Mouse (Mus musculus): ENCODE data around the gene 4931406C07Rik.
"Not testable (repeated sequence)": the region's sequence is repeated elsewhere in the genome, so short reads cannot be mapped to it uniquely, and the experiment has no call there.

Gene 4931406C07Rik

GRCm38 (mm10) chr9:15306398-15307119 is at the start of gene 4931406C07Rik:
TSS of gene 4931406C07Rik (minus strand) at chr9:15306448.
- no peak for DNase-seq

GRCm38 (mm10) chr9:15349925-15350324 is 43.7 kb upstream of the 4931406C07Rik start:
- DNase-seq: no peak

GRCm38 (mm10) chr9:15337776-15338175 is 31.5 kb upstream of the 4931406C07Rik start:
- DNase-seq: no peak

GRCm38 (mm10) chr9:15318170-15318742 is 12.0 kb upstream of the 4931406C07Rik start:
- DNase-seq: no peak

- no peak for DNase-seq
Observed at GRCm38 (mm10) chr9:15317223-15318169, 11.2 kb upstream of the 4931406C07Rik start.

- DNase-seq: not testable (repeated sequence)
Observed at GRCm38 (mm10) chr9:15316296-15316695, 10.0 kb upstream of the 4931406C07Rik start.

GRCm38 (mm10) chr9:15314619-15315018 is 8.4 kb upstream of the 4931406C07Rik start:
- no peak for DNase-seq

GRCm38 (mm10) chr9:15313633-15314032 is 7.4 kb upstream of the 4931406C07Rik start:
- no peak for DNase-seq

GRCm38 (mm10) chr9:15312054-15312735 is 5.9 kb upstream of the 4931406C07Rik start:
- DNase-seq: no peak

- no peak for DNase-seq
Observed at GRCm38 (mm10) chr9:15310179-15310578, 3.9 kb upstream of the 4931406C07Rik start.

- DNase-seq: no peak
Observed at GRCm38 (mm10) chr9:15309425-15309824, 3.2 kb upstream of the 4931406C07Rik start.

- DNase-seq: no peak
Observed at GRCm38 (mm10) chr9:15308254-15308653, 2.0 kb upstream of the 4931406C07Rik start.

GRCm38 (mm10) chr9:15307257-15307656 is 1.0 kb upstream of the 4931406C07Rik start:
- no peak for DNase-seq

GRCm38 (mm10) chr9:15305503-15306397 is 498 bp downstream of the 4931406C07Rik start, which contains the start of gene Taf1d:
TSS of gene Taf1d (plus strand) at chr9:15306214.
- peak; percentile 99 for DNase-seq

- DNase-seq: peak in 1 of 2 experiments; percentile 24
Observed at GRCm38 (mm10) chr9:15302881-15303280, 3.4 kb downstream of the 4931406C07Rik start.

- not testable (repeated sequence) for DNase-seq
Observed at GRCm38 (mm10) chr9:15302006-15302405, 4.2 kb downstream of the 4931406C07Rik start.

- DNase-seq: peak; percentile 44 to 65
Observed at GRCm38 (mm10) chr9:15301399-15301798, 4.8 kb downstream of the 4931406C07Rik start.

- no peak for DNase-seq
Observed at GRCm38 (mm10) chr9:15300056-15300455, 6.2 kb downstream of the 4931406C07Rik start.

GRCm38 (mm10) chr9:15298451-15298850 is 7.8 kb downstream of the 4931406C07Rik start:
- no peak for DNase-seq

- DNase-seq: no peak
Observed at GRCm38 (mm10) chr9:15297112-15297511, 9.1 kb downstream of the 4931406C07Rik start.

- DNase-seq: no peak
Observed at GRCm38 (mm10) chr9:15289251-15289650, 17.0 kb downstream of the 4931406C07Rik start.

Measured in kidney, postnatal 4 days (tissue).